Mouse (Mus musculus) heart, embryonic 15.5 days (tissue): ENCODE measurements at regions not wholly inside any gene's neighbourhood (a gene's known extent, or its start where the extent isn't known, plus 50 kb on each side); places are given as distances from the start of the nearest gene placed in this dataset.
A peak's percentile ranks its signal among the peaks of the same experiment; 100 is the strongest.

Experiments
- ATAC-seq: fragments of 200-750 bp; cut with Nextera tagmentation; replicated peaks from 2 replicates; pipeline ENCODE4 v1.8.0; 2017; ENCODE audit warnings: low read depth, moderate TSS enrichment; ENCODE audit not compliant: insufficient number of reproducible peaks, insufficient read depth, low FRiP score
- H3K27ac ChIP-seq: fragments of 300-500 bp; sonication (generic); 2 replicates; pipeline ENCODE4 v1.5.1; 2015; ENCODE audit warnings: mild to moderate bottlenecking, inconsistent platforms
- H3K27me3 ChIP-seq: fragments of 300-500 bp; sonication (generic); 2 replicates; pipeline ENCODE4 v1.6.1; 2015; ENCODE audit warnings: inconsistent platforms
- H3K36me3 ChIP-seq: fragments of 300-500 bp; sonication (generic); 2 replicates; pipeline ENCODE4 v1.6.1; 2015; ENCODE audit warnings: mild to moderate bottlenecking, inconsistent platforms
- H3K4me1 ChIP-seq: fragments of 300-500 bp; sonication (generic); replicated peaks from 2 replicates; pipeline ENCODE4 v1.6.1; 2015; ENCODE audit warnings: inconsistent platforms
- H3K4me2 ChIP-seq: fragments of 300-500 bp; sonication (generic); 2 replicates; pipeline ENCODE4 v1.6.1; 2015; ENCODE audit warnings: inconsistent platforms, mild to moderate bottlenecking, moderate library complexity
- H3K4me3 ChIP-seq: fragments of 300-500 bp; sonication (generic); 2 replicates; pipeline ENCODE4 v1.5.1; 2015; ENCODE audit warnings: mild to moderate bottlenecking, inconsistent platforms
- H3K9ac ChIP-seq: fragments of 300-500 bp; sonication (generic); 2 replicates; pipeline ENCODE4 v1.6.1; 2015; ENCODE audit warnings: mild to moderate bottlenecking, inconsistent platforms
- H3K9me3 ChIP-seq: fragments of 300-500 bp; sonication (generic); replicated peaks from 2 replicates; pipeline ENCODE4 v1.6.1; 2016; ENCODE audit warnings: inconsistent platforms
- WGBS: fragments of 180-500 bp; shearing (Covaris S2); methylation state at CpG from one replicate; pipeline ENCODE4 v1.1.7; 2015; ENCODE audit warnings: mixed read lengths; 5-methylcytosine and 5-hydroxymethylcytosine counted together

DNA sequence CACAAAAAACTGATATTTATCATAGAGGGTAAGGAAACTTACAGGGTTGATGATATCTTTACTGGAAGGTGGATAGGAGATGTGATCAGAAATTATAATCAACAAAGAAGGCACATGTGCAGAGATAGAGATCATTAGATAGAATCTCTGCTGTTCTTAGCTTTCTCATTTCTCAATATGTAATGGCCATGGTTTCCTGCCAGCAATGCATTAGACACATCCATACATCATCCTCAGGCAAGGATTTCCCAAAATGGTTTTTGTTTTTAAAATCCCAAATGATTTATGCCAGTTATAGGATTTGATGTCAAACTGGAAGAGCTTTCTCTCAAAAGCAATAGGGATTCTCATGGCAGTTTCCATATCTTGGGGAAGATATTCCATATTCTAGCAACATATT is 52.0 kb upstream of the C030005K15Rik start:
- no peak for ATAC-seq
- Histone ChIP-seq H3K4me1 (no peaks in the 10 kb centered on the region), H3K27ac (no peak overlapping the region), H3K4me2 (no peak overlapping the region), H3K4me3 (no peak overlapping the region), H3K9ac (no peak overlapping the region), H3K27me3 (no peaks in the 10 kb centered on the region), H3K36me3 (no peaks in the 10 kb centered on the region), H3K9me3 (no peaks in the 10 kb centered on the region)

DNA sequence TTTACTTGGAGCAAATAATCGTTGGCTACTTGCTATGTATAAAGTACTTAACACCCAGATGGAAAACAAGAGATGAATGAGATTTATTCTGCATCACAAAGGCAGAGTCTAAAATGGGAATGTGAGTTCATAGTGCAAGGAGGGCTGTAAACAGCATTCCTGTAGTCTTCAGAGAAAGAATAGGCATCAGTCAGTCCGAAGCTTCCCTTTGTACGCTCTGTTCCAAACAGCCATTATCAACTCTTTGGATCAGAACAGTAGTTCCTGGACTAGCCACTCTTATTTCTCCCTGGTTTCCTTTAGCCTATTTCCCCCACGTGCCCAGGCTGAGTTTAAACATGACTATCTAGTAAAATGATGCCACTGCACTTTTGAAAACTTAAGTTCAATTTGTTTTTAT is 52.8 kb upstream of the C030005K15Rik start:
- H3K9me3 ChIP-seq = no peaks in the 10 kb centered on the region
- no peaks in the 10 kb centered on the region for H3K36me3 ChIP-seq
- no peak for ATAC-seq
- H3K4me3 ChIP-seq = no peak overlapping the region
- H3K27ac ChIP-seq = no peak overlapping the region
- no peaks in the 10 kb centered on the region for H3K4me1 ChIP-seq
- H3K4me2 ChIP-seq = no peak overlapping the region
- WGBS = 72% methylated on average over 4 of the region's 4 CpGs
- H3K9ac ChIP-seq = no peak overlapping the region
- H3K27me3 ChIP-seq = no peaks in the 10 kb centered on the region

DNA sequence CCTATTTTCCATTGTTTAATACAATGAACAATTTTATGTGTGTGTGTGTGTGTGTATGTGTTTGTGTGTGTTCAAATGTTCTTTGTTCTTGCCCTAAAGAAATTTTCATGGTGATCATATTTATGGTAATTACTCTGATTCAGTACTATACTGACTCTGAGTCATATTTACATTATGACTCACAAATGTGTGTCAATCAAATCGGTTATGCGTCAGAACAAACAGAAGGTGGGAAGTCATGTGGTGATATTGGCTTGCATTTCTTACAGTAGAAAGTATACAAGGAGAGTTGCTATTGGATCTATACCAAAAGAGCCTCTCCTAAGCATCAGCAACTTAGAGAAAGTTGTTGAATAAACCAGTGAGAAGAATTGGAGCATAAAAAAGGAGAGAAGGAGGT is 67.2 kb upstream of the C030005K15Rik start:
- WGBS = 77% methylated on average over 2 of the region's 2 CpGs
- Histone ChIP-seq H3K4me3 (no peak overlapping the region), H3K36me3 (no peaks in the 10 kb centered on the region), H3K4me1 (no peaks in the 10 kb centered on the region), H3K27ac (no peak overlapping the region), H3K9ac (no peak overlapping the region), H3K4me2 (no peak overlapping the region), H3K27me3 (no peaks in the 10 kb centered on the region), H3K9me3 (no peaks in the 10 kb centered on the region)
- ATAC-seq = no peak

DNA sequence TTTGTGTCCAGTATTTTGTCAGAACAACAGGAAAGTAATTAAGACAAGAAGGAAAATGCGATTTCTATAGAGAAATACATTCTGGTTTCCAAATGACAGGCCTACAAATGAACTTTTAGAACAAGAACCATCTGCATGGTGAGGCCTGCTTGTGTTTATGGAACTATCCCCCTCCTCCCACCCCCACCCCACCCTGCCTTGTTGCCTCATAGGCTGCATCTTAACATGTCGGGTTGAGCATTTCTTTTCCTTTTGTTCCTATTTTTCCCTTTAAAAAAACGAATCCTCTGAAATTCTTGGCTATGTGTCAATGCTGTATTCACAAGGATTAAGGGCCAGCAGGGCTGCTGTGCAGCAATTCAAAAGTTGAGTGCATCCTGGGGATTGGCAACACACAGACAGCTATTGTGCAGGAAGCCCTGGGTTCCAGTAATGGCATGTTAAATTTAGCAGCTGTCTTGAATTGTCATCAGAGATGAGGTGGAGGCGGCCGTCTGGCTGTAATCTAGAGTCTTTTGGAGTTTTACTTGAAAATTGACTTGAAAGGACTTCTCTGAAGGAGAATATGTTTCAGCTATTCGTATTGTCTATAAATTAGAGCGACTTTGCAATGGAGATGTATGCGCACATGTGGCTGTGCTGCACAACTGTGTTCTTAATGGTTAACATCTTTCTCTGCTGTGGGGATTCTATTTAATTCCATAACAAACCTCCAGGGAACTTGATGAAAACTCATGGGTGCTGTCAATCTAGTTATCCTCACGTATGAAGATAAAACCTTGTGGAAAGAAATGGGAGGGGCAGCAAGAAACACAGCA is 75.1 kb upstream of the C030005K15Rik start:
- Histone ChIP-seq H3K27ac (no peak overlapping the region), H3K27me3 (no peaks in the 10 kb centered on the region), H3K4me2 (no peak overlapping the region), H3K4me1 (no peaks in the 10 kb centered on the region), H3K36me3 (no peaks in the 10 kb centered on the region), H3K9me3 (no peaks in the 10 kb centered on the region), H3K4me3 (no peak overlapping the region), H3K9ac (no peak overlapping the region)
- 55% methylated on average over 9 of the region's 9 CpGs for WGBS
- ATAC-seq = no peak

DNA sequence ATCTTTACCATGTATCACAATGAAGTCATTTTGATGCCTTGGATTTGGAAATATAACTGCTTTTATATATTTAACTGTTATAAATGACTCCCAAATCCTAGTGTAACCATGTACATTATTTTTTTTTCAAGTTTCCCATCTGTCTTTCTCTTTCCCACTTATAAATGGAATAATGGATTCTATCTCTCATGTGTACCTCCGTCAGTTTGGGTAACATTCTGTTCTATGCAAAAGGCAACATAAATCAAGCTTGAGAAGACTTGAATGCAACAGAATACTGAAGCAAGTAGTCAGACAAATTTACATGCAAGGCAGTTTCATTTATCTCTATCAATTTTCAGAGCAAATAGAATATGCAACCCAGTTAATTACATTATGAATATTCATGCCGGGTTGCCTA is 81.4 kb upstream of the C030005K15Rik start:
- no peaks in the 10 kb centered on the region for H3K27me3 ChIP-seq
- no peaks in the 10 kb centered on the region for H3K9me3 ChIP-seq
- no peak for ATAC-seq
- no peaks in the 10 kb centered on the region for H3K36me3 ChIP-seq
- no peak overlapping the region for H3K4me3 ChIP-seq
- H3K4me2 ChIP-seq = no peak overlapping the region
- H3K27ac ChIP-seq = no peak overlapping the region
- H3K9ac ChIP-seq = no peak overlapping the region
- H3K4me1 ChIP-seq = no peaks in the 10 kb centered on the region
- WGBS = 76% methylated on average over 2 of the region's 2 CpGs

DNA sequence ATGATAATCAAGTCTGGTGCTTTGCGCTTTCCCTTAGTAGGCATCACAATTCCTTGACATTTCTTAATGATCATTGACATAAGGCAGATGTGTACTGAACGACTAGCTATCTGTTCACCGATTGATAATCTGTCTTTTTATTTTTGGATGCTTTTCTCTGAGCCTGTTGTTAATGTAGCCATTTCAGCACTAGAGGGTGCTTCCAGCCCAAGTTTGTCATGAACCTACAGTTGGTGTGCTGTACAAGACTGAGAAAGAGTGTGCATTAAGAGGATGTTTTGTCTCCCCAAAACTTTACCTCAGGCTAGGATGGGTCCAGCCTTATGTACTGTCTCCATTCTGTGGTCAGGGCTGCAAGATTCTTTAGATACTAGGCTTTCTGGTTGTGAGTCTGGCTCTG is 116.0 kb upstream of the C030005K15Rik start:
- Histone ChIP-seq H3K9ac (no peak overlapping the region), H3K27me3 (no peaks in the 10 kb centered on the region), H3K27ac (no peak overlapping the region), H3K4me3 (no peak overlapping the region), H3K9me3 (no peaks in the 10 kb centered on the region), H3K4me2 (no peak overlapping the region), H3K4me1 (no peaks in the 10 kb centered on the region), H3K36me3 (no peaks in the 10 kb centered on the region)
- ATAC-seq = no peak
- 67% methylated on average over 3 of the region's 3 CpGs for WGBS

DNA sequence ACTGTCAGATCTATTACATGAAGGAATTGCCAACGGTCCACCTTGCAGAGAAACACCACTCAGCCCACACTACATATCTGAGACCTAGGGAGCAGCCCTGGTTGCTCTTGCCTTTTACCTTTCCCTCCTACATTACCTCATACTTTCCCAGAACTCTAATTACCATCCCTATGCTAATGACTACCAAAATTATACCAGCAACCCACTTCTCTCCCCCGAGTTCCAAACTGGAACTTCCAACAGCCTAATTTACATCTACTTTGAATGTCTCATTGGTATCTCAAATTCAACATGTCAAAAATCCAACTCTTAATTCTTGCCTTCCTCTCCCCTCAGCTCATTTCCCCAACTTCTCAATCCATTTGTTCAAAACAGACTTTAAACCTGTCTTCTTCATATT is 124.9 kb upstream of the C030005K15Rik start:
- no peaks in the 10 kb centered on the region for H3K27me3 ChIP-seq
- H3K4me2 ChIP-seq = no peak overlapping the region
- ATAC-seq = no peak
- H3K4me1 ChIP-seq = no peaks in the 10 kb centered on the region
- WGBS = 63% methylated on average over 2 of the region's 2 CpGs
- H3K4me3 ChIP-seq = no peak overlapping the region
- no peaks in the 10 kb centered on the region for H3K36me3 ChIP-seq
- no peaks in the 10 kb centered on the region for H3K9me3 ChIP-seq
- no peak overlapping the region for H3K9ac ChIP-seq
- H3K27ac ChIP-seq = no peak overlapping the region

DNA sequence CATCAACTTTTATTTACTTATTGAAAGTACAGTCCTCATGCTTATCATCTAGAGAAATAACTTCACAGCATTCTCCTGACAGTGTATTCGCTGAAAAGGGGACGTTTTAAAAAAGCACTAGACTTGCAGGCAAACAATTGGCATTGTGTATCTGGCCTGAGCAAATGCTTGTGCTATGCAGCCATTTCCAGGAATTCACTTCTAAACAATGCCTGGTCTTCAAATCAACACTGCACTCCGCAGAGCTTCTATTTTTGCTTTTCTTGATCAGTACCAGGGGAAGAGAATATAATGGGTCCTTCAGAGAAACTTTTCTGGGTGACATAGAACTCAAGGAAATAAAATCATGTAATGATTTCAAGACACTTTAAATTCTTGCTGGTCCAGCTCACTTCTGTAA is 150.5 kb upstream of the C030005K15Rik start:
- no peaks in the 10 kb centered on the region for H3K9me3 ChIP-seq
- WGBS = 34% methylated on average over 3 of the region's 3 CpGs
- H3K36me3 ChIP-seq = no peaks in the 10 kb centered on the region
- H3K27ac ChIP-seq = no peak overlapping the region
- H3K4me2 ChIP-seq = no peak overlapping the region
- no peak overlapping the region for H3K4me3 ChIP-seq
- H3K4me1 ChIP-seq = no peaks in the 10 kb centered on the region
- no peaks in the 10 kb centered on the region for H3K27me3 ChIP-seq
- no peak overlapping the region for H3K9ac ChIP-seq
- ATAC-seq = 0 out of 2 replicates have a peak, but pooled peaks have one; percentile 18

DNA sequence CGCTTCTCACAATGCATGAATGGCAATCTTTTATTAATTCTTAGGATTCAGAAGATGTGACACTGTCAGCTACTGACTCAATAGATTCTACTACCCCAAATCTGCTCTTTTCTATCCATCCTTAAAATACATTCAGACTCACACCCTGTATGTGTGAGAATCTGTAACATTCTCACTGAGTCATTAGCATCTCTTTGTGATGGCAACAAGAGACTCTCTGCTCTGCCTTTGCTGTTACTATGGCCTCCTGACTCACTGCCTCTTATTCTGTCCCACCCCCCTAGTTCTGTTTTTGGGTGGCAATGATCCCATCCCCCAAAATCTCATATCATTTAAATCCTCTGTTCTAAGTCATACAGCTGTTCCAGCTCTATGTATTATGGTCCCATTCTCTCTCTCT is 159.5 kb upstream of the C030005K15Rik start:
- Histone ChIP-seq H3K9ac (no peak overlapping the region), H3K27ac (no peak overlapping the region), H3K4me2 (no peak overlapping the region), H3K4me1 (no peaks in the 10 kb centered on the region), H3K27me3 (no peaks in the 10 kb centered on the region), H3K9me3 (no peaks in the 10 kb centered on the region), H3K36me3 (no peaks in the 10 kb centered on the region), H3K4me3 (no peak overlapping the region)
- WGBS = 64% methylated on average over 1 of the region's 1 CpGs
- no peak for ATAC-seq

DNA sequence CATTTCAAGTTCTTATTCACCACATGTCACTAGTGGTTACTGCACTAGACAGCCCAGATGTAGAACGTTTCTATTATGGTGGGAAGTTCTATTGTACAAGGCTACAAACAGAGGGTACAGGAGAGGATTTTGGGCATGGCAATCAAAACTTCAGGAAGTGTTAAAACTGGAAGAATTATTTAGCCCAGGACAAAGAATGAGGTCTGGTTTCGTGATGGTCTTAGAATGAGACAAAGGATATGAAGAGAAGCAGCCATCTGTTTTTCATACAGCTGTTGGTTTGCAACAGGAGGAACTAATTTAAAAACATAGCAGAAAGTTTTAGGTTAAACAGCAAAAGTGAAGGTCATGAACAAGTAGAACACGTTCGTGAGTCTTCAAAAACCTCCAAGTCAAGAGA is 179.2 kb upstream of the C030005K15Rik start:
- H3K9ac ChIP-seq = no peak overlapping the region
- no peak overlapping the region for H3K4me3 ChIP-seq
- H3K27ac ChIP-seq = no peak overlapping the region
- no peaks in the 10 kb centered on the region for H3K27me3 ChIP-seq
- no peak overlapping the region for H3K4me2 ChIP-seq
- H3K36me3 ChIP-seq = no peaks in the 10 kb centered on the region
- no peaks in the 10 kb centered on the region for H3K4me1 ChIP-seq
- no peaks in the 10 kb centered on the region for H3K9me3 ChIP-seq
- WGBS = 66% methylated on average over 4 of the region's 4 CpGs
- no peak for ATAC-seq

DNA sequence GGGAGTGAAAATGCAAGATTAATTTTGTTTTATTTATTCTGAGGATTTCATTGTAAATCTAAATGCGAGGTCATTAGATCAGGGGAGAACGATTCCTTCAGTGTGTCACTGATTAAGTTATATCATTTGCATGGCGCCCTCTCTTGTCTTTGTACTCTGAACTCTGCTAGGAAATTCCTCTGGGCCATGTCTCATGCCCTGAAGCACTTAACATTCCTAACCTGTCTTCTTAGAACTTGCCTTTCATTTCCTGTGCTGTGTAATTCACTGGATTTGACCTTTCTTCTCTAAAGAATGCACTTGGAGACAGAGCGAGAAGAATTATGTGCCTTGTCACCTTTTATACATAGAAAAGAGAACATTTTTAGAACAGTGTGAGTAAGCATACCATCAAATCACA is 199.0 kb upstream of the C030005K15Rik start:
- Histone ChIP-seq H3K4me1 (no peaks in the 10 kb centered on the region), H3K9me3 (no peaks in the 10 kb centered on the region), H3K9ac (no peak overlapping the region), H3K27ac (no peak overlapping the region), H3K4me3 (no peak overlapping the region), H3K36me3 (no peaks in the 10 kb centered on the region), H3K27me3 (no peaks in the 10 kb centered on the region), H3K4me2 (no peak overlapping the region)
- 39% methylated on average over 4 of the region's 4 CpGs for WGBS
- ATAC-seq = no peak

DNA sequence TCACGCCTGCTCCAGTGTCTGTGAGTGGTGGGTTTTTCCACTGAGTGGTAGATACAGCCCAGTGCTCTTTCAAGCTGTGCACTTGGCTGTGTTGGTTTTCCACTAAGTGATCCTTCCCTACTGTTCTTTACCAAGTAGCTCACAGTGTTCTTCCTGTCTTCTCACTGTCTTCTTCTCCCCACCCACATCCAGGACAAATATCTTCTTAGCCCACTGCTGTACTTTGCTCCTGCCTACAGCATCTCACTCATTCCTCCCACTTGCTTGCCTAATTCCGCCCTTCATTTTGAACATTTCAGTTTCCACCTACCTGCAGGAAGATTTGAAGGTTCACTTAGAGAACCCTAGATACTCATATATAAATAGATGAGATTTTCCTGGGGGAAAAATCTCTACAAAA is 213.8 kb upstream of the C030005K15Rik start:
- H3K36me3 ChIP-seq = no peaks in the 10 kb centered on the region
- no peaks in the 10 kb centered on the region for H3K27me3 ChIP-seq
- 74% methylated on average over 2 of the region's 2 CpGs for WGBS
- H3K4me3 ChIP-seq = no peak overlapping the region
- no peaks in the 10 kb centered on the region for H3K4me1 ChIP-seq
- ATAC-seq = no peak
- H3K27ac ChIP-seq = no peak overlapping the region
- no peaks in the 10 kb centered on the region for H3K9me3 ChIP-seq
- no peak overlapping the region for H3K9ac ChIP-seq
- no peak overlapping the region for H3K4me2 ChIP-seq
